ENCODE assay signal across 11 mouse cellular contexts in genomic region chr3:154836137-154836536, GRCm38 (mm10).
"Had no signal": no experiment of that assay in that cellular context is flagged by ENCODE, and none has a peak within 500 bp of the region (broad histone marks: within the 10 kb centered on the region; RNA-seq: fewer than 3 reads in every experiment).

No protein-coding gene starts in this region.

- ATAC-seq: liver, postnatal 0 days; midbrain, embryonic 13.5 days had no signal

- H3K4me2 ChIP-seq: limb, embryonic 12.5 days; liver, embryonic 13.5 days; midbrain, embryonic 13.5 days; neural tube, embryonic 15.5 days had no signal

- H3K9ac ChIP-seq: limb, embryonic 12.5 days; liver, embryonic 13.5 days; liver, postnatal 0 days; midbrain, embryonic 13.5 days; neural tube, embryonic 15.5 days had no signal

- H3K36me3 ChIP-seq: limb, embryonic 12.5 days; liver, embryonic 13.5 days; midbrain, embryonic 13.5 days; neural tube, embryonic 15.5 days had no signal

- H3K9me3 ChIP-seq: limb, embryonic 12.5 days; liver, embryonic 13.5 days; midbrain, embryonic 13.5 days; neural tube, embryonic 15.5 days had no signal

- H3K4me1 ChIP-seq: limb, embryonic 12.5 days; liver, embryonic 13.5 days had no signal

- H3K27me3 ChIP-seq: limb, embryonic 12.5 days; liver, embryonic 13.5 days; midbrain, embryonic 13.5 days; neural tube, embryonic 15.5 days had no signal

- H3K4me3 ChIP-seq: layer of hippocampus, adult 2 months; limb, embryonic 12.5 days; liver, embryonic 13.5 days; midbrain, embryonic 13.5 days; neural tube, embryonic 15.5 days had no signal

- H3K27ac ChIP-seq: layer of hippocampus, adult 2 months; limb, embryonic 12.5 days; liver, embryonic 13.5 days; midbrain, embryonic 13.5 days; neural tube, embryonic 15.5 days had no signal

- DNase-seq: kidney, postnatal 10 days; kidney, postnatal 4 days; liver; liver, embryonic 13.5 days; liver, postnatal 0 days; thymus, adult 18-20 months; thymus, postnatal 14 days had no signal
